Mouse (Mus musculus): ENCODE measurements at regions not wholly inside any gene's neighbourhood (a gene's known extent, or its start where the extent isn't known, plus 50 kb on each side); places are given as distances from the start of the nearest gene placed in this dataset.

DNA sequence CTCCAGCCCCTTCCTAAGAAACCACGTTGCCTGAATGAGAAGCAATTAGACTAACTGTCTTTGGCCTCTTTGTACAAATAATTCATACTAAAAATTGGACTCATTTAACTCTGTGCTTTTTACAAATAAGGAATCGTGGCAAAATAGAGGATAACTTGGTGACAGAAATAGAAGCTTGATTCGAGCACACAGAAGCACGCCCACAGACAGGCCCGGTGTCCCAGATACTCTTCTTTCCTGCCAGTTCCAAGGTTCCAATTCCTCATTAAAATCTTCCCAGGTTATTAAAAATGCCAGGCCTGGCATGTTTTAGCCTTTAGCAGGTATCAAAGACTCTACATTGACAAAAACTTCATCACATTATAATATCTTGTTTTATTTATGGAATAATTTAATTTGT, 96.2 kb upstream of the Rxylt1 start:
- no peak for DNase-seq

GRCm38 (mm10) chr10:122185152-122185745, 88.1 kb upstream of the Rxylt1 start:
- no peak for DNase-seq

DNA sequence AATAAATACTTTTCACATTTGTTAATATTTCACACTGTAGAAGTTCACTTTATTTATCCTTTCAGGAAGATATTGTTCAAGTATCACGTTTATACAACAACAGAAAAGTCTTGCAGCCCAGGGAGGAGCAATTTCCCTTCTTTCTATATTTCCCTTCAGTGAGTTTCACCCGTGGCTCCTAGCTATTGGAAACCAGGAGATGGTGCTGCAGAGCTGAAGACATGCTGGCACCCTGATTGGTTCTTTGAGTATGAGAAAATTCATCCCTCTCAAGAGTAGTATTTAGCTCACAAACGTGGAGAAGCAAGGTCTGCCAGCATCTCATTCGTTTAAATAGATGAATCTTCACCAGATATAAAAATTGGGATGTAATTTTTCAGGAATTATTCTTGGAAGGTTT, 85.9 kb upstream of the Rxylt1 start:
- DNase-seq = no peak

DNA sequence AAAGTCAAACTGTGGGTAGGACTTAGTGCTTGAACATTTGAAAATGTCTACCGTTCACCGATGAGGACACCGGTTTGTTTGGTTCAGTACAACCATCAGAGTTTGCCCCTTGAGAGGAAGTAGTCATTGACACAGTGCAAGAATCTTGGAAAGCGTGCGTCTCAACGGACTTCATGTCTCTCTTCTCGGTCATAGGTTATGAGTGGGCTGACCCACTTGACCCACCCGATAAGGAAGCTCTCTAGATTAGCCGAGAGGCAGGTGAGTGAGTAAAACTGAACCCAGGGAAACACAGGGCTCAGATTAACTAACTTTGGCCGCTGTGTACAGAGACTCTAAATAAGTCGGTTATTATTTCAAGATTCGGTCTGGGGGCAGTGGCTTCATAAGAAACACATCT, 51.9 kb upstream of the Rxylt1 start:
- no peak for DNase-seq

DNA sequence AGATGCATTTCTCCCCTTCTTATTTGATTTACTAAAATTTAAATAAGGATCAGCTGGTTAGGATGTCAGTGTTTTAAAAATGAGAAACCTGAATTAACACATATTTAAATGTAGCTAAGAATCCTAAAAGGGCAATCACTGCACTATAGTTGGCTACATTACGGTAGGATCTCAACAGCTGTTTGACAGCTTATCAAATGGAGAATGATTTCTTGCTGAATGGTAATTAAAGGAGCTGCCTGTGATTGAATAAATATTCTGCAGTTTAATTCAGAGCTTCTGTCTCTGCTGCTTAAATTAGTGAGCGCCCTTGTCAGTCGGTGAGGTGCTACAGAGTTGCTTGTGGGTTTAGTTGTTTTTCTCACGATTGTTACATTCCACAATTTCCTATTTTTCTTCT, 51.4 kb upstream of the Rxylt1 start:
- DNase-seq = no peak
